Mouse (Mus musculus): ENCODE data around the gene S100a13.

Gene S100a13

GRCm38 (mm10) chr3:90513796-90514590, at the start of gene S100a13, which contains the start of gene S100a1:
Gene S100a13, plus strand, starts transcription at chr3:90514435.
Gene S100a1, minus strand, starts transcription at chr3:90514392.
- DNase-seq (ENCODE audit: low spot score), result peak; percentile 53

DNA sequence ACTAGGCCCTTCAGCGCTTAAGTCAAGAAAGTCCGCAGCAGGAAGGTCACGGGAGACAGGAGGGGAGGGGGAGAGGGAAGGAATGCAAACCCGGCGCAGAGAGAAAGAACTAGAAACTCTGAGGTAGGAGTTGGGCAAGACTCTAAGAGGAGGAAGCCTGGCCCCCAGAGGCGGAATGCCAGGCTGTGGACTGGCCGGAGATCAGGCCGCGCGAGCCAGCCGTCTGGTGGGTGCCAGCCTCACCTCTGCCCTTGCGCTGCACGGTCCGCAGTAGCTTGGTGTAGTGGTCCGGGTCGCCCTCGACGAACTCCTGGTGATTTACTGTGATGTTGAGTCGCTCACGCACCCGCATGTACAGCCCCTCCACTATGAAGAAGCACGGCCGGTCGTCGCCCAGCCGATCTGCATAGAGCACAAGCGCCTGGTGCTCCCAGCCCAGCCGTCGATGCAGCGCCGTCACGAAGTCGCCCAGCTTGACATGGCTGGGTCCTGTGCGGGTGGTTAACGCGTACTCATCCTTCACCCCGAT, 49.6 kb upstream of the S100a13 start:
- no peak for DNase-seq (ENCODE audit: low spot score)

DNA sequence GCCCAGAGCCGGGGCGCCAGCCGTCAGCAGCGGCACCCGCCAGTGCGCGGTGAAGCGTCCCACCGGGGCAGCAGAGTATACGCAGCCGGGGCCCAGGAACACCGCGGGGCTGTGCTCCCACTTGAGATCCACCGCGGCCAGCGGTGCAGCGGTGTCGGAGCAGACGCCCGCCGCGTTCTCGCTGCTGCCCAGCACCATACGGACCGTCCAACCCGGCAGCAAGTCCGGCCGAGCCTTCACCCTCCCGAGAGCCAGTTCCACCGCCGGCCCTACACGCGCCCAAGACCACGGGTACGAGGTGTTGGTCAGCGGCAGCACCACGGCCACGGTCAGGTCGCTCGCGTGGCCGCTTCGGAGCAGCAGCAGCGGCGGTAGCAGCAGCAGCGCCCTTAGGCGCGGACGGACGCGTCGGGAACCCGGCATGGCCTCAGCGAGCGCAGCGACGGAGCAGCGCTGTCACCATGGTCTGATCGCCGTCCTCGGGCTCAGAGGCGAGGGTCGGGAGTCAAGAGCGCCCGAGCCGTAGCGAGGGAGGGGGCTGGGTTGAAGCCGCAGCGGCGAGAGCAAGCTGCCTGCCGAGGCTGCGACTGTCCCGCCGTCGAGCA, 49.1 kb upstream of the S100a13 start:
- peak; percentile 48 for DNase-seq (ENCODE audit: low spot score)

- DNase-seq (ENCODE audit: low spot score), result peak; percentile 47
These were observed 48.4 kb upstream of the S100a13 start, which contains the start of gene Npr1 for GRCm38 (mm10) chr3:90465686-90466310. Gene Npr1, minus strand, starts transcription at chr3:90465866.

DNA sequence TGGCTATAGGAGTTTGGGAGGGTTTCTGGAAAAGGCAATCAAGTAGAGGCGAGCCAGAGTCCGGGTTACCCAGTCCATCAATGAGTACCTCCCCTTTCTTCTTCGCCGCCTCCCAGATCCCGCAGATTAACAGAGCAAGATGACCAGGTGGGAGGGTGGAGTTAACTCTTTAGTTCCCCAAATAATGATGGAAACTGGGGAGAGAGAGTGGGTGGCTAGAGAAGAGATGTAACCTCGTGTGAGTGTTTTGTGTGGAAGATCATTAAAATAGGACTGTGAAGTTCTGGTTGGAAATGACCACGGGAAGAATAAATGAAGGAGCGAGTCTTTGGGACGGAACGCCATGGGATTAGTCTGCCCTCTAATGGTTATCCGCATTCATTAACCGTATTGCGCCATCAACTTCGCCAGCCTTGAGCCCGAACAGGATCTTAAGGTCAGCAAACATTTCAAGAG, 47.9 kb upstream of the S100a13 start:
- peak; percentile 89 for DNase-seq (ENCODE audit: low spot score)

- DNase-seq (ENCODE audit: low spot score), result no peak
These were observed 46.5 kb upstream of the S100a13 start for GRCm38 (mm10) chr3:90467618-90468300.

GRCm38 (mm10) chr3:90472213-90472612, 42.0 kb upstream of the S100a13 start:
- peak; percentile 72 for DNase-seq (ENCODE audit: low spot score)

DNA sequence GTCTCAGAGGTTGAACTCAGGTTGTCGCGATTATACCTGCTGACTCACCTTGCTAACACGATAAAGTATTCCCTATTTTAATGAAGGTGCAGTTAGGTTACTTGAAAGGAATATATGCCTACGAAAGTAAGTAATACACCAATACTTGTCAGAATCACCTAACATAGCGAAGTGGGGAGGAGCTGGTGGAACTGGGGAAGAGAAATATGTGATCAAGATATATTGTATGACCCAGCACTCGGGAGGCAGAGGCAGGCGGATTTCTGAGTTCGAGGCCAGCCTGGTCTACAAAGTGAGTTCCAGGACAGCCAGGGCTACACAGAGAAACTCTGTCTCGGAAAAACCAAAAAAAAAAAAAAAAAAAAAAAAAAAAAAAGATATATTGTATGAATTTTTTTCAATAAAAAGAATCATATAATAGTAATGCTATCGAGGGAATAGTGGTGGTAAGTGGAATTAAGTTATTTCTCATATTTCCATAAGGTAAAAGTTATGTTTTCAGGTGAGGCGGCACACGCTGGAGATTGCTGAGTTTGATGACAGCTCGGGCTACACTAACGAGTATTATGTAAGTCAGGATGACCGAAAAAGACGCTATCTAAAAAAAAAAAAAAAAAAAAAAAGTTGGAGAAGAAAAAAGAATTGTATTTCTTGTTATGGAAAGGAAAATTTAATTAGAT, 38.9 kb upstream of the S100a13 start:
- DNase-seq (ENCODE audit: low spot score), result no peak

DNA sequence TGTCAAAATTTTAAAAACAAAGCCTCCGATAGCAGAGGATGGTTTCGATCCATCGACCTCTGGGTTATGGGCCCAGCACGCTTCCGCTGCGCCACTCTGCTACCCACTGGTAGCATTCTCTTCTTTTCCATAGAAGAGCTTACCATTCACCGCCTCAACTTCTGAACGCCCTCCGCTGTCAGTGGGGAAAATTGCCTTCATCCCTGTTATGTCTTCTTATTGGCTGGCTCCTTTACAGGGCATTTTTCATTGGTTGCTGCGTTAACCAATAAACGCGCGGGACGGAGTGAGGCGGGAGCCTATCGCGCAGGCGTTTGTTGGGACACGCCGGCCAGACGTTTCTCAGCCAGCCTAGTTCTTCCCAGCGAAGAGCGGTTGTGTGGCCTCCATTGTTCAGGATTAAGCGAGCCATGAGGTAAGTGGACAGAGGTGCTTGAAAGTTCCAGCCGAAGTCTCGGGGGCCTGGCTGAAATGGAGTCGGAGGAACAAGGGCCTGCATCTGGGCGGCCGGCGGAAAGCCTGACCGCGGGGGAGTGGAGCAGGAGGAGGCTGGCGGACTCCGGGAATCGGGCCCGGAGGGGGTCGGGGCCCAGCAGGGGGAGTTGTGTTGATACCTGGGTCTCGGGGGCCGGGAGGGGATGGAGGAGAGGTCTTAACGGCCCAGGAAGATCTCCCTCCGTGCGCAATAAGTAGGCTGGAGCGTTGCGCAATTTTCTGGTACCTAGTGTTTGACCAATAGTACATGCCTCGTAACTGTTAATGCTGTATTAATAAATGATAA, 38.2 kb upstream of the S100a13 start, which contains the start of gene Ilf2:
Ilf2 (plus strand) TSS at position 296 of the 781 bp plus-strand sequence.
- peak; percentile 100 for DNase-seq (ENCODE audit: low spot score)

DNA sequence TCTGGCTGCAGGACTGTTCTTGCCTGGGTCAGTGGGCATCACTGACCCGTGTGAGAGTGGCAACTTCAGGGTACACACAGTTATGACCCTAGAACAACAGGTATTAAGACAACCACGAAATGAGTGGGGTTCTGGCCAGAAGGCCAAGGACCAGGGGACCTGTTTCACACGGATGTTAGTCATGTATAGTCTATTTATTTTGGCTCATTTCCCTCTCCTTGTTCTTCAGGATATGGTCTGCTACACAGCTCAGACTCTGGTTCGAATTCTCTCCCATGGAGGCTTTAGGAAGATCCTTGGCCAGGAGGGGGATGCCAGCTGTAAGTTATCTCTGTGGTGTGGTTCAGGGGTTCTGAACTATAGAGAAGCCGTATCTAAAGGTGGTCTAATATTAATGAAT, 27.2 kb upstream of the S100a13 start:
- no peak for DNase-seq (ENCODE audit: low spot score)

GRCm38 (mm10) chr3:90488576-90488975, 25.7 kb upstream of the S100a13 start:
- DNase-seq (ENCODE audit: low spot score), result no peak

DNA sequence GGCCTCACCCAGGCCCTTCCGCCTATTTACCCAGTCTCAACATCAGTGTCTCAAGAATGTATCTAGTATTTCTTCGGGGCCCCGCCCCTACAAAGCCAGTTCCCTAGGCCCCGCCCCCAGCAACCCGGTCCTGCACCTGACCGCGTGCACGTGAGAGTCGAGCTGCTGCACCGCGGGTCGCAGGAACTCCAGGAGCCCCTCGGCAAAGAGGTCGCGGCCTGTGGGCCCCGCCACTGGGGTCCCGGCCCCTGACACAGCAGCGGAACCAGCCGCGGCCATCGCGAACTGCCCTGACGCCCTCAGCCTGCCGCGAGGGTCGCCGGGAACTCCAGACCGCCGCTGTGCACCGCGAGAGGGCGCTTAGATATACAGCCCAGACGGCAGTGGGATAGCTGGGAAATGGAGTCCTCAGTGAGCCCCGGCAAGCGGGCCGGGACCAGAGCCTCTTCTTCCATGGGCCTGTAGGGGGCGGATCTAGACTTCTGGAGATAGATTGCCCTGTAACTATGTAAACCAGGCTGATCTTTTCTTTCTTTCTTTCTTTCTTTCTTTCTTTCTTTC, 23.5 kb upstream of the S100a13 start, which contains the start of gene Snapin:
Snapin (minus strand) TSS at position 338 of the 561 bp plus-strand sequence.
- peak; percentile 98 for DNase-seq (ENCODE audit: low spot score)

DNA sequence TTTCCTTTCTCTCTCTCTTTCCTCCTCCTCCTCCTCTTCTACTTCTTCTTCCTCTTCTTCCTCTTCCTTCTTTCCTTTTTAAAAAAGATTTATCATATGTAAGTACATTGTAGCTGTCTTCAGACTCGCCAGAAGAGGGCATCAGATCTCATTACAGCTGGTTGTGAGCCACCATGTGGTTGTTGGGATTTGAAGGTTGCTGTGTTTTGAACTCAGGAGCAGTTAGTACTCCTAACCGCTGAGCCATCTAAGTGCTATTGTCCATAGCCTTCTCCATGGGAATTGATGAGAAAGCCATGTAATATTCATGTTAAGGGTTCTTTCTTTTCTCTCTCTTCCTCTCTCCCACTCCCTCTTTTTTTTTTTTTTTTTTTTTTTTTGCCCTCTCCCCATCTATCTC, 22.9 kb upstream of the S100a13 start:
- DNase-seq (ENCODE audit: low spot score), result no peak

- DNase-seq (ENCODE audit: low spot score), result no peak
These were observed 20.2 kb upstream of the S100a13 start for GRCm38 (mm10) chr3:90493831-90494540.

DNA sequence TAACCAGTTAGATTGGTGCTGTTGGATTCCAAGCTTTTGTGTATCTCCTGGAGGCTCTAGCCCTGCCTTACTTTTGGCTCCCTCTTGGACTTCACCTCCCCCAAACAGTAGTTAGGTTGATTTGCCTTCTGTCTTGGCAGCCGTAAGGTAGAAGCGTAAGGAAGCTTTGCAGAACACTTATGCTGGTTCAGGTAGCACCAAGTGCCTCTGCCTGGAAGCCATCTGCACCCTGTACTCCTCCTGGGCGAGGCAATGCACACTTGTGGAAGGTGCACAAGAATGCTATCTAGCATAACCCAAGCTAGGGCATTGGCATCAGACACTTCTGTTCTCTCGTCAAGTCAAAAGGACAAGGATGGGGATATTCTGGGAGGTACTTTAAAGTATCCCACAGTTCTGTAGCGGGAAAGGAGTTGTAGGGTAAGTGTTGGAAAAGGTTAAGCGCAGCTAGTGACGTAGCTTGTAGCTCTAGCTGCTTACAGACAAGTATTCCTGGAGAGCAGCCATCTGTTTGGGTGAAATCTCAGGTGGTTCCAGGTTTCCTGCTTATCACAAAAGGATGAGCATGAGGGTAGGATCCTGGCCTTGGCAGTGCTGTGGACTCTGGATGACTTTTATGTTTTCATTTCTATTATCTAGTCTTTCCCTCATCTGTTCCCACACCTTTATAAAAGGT, 18.2 kb upstream of the S100a13 start:
- no peak for DNase-seq (ENCODE audit: low spot score)

- DNase-seq (ENCODE audit: low spot score), result no peak
These were observed 16.6 kb upstream of the S100a13 start for GRCm38 (mm10) chr3:90497597-90497996.

- DNase-seq (ENCODE audit: low spot score), result no peak
These were observed 10.8 kb upstream of the S100a13 start for GRCm38 (mm10) chr3:90503444-90503843.

DNA sequence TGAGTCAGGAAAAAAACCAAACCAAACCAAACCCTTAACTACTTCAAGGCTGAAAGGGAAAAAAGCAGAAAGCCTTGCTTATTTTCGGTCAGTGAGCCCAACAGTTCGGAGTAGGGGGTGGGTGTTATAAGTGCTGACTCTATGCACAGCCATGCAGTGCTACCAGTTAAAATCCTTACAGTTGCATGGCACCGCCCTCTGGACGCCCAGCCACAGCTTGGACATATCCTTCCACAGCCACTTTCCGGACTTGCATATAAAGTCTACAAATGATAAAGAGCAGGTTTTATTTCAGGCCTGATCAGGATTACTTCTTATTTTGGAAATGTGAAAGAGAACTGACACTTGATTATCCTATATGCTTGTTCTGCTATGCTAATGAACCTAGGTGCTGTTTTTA, 9.0 kb upstream of the S100a13 start:
- DNase-seq (ENCODE audit: low spot score), result no peak

DNA sequence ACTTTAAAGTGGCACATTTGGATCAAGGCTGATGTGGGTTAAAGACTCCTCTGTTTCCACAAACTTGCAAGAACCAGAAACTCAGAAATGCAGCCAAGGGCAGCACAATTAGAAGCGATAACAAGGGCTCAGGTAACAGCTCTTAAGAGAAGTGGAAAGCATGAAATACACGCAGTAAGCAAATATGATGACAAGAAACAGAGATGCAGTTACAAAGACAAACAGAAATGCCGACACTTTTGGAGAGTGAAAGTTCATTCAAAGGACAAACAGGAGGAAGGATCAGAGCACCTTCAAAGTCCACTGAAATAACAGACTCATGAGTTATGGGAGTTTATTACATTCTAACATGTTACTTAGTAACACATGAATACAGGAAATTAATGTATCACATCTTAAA, 7.9 kb upstream of the S100a13 start:
- DNase-seq (ENCODE audit: low spot score), result no peak
